Mouse (Mus musculus): ENCODE data around the gene Ccdc14. TPM values are rescaled to one million over a fixed set of nuclear protein-coding genes. Genes with fewer than 3 reads are reported as not detected.

The Ccdc14 gene
- polyA plus RNA-seq, 1 experiment from 2014 or later: 11.2 TPM

DNA sequence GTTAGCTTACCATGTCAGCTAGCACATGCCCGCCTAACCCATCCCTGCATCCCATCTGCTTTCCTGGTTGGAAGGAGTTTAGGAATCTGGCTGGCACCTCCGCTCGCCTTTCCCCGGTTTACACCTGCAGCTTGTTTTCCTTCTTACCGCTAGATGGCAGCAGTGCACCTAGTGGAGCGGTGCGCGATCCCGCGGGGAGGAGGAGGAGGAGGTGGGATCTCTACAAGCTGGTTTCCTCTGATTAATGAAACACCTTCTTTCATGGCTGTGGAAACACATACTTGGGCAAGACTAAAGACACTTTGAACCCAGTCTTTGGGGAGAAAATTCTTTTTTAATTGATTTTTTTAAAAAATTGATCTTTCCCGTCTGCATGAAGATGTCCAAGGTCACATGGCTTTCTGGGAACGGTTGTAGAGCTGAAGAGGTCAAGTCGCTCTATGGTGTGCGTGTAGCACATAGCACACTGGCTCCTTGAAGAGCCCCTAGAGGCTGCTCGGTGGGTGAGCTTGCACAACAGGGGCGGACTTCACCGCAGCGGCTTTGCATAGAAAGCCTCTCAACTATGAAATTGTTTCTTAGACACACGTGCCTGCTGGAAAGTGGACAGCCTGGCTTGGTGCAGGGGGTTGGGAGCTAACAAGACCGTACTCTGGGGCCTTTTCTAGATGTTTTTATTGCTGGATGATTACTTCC is 23.2 kb upstream of the Ccdc14 start:
- Histone ChIP-seq H3K27ac (replicated peaks; ENCODE audit: low read depth, low read length) (no peak overlapping the region), H3K4me2 (ENCODE audit: low read depth, severe bottlenecking) (peak overlapping the region; percentile 13; the same call in 1 of the 2 replicates), H3K4me3 (ENCODE audit: low read depth, low read length) (no peak overlapping the region), H3K9me3 (ENCODE audit: control insufficient read depth, low read length) (no peaks in the 10 kb centered on the region), H3K4me1 (ENCODE audit: control insufficient read depth, insufficient read depth, low read length) (peaks cover 3% of the 10 kb centered on the region; the same call in 1 of the 2 replicates), H3K9ac (ENCODE audit: low read length) (no peak overlapping the region), H3K36me3 (ENCODE audit: control insufficient read depth, insufficient read depth, low read length) (no peaks in the 10 kb centered on the region), H3K27me3 (ENCODE audit: control insufficient read depth, insufficient read depth, low read length) (no peaks in the 10 kb centered on the region; the same call in 1 of the 2 replicates)
- DNase-seq (ENCODE audit: low spot score) (peak; percentile 77), ATAC-seq (ENCODE audit: insufficient number of reproducible peaks, low FRiP score, low TSS enrichment, low read depth) (no peak)
- 9% methylated on average over 20 of the region's 20 CpGs for WGBS

DNA sequence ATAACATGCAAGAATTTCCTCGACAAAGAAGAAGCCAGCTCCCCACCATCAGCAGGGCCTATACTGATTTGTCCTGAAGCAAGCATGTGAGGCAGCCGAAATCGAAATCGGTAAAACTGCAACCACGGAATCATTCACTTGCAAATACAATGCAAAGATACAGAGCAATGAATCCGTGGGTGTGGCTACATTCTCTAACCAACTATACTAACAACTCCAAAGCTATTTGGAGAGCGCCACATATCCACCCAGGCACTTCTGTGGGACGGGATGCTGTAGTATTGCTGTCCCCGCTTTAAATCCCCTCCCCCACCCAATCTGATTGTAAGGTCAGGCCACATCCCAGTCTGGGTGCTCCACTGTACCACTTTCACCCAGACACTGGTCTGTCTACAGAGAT is 22.1 kb upstream of the Ccdc14 start:
- no peaks in the 10 kb centered on the region for H3K36me3 ChIP-seq (ENCODE audit: control insufficient read depth, insufficient read depth, low read length)
- H3K4me1 ChIP-seq (ENCODE audit: control insufficient read depth, insufficient read depth, low read length): peaks cover 3% of the 10 kb centered on the region; the same call in 1 of the 2 replicates
- H3K9ac ChIP-seq (ENCODE audit: low read length): no peak overlapping the region
- ATAC-seq (ENCODE audit: insufficient number of reproducible peaks, low FRiP score, low TSS enrichment, low read depth) (no peak), DNase-seq (ENCODE audit: low spot score) (no peak)
- no peaks in the 10 kb centered on the region; the same call in 1 of the 2 replicates for H3K27me3 ChIP-seq (ENCODE audit: control insufficient read depth, insufficient read depth, low read length)
- H3K4me2 ChIP-seq (ENCODE audit: low read depth, severe bottlenecking): no peak overlapping the region
- H3K9me3 ChIP-seq (ENCODE audit: control insufficient read depth, low read length): no peaks in the 10 kb centered on the region
- H3K27ac ChIP-seq (replicated peaks; ENCODE audit: low read depth, low read length): no peak overlapping the region
- WGBS: 74% methylated on average over 9 of the region's 9 CpGs
- no peak overlapping the region for H3K4me3 ChIP-seq (ENCODE audit: low read depth, low read length)

DNA sequence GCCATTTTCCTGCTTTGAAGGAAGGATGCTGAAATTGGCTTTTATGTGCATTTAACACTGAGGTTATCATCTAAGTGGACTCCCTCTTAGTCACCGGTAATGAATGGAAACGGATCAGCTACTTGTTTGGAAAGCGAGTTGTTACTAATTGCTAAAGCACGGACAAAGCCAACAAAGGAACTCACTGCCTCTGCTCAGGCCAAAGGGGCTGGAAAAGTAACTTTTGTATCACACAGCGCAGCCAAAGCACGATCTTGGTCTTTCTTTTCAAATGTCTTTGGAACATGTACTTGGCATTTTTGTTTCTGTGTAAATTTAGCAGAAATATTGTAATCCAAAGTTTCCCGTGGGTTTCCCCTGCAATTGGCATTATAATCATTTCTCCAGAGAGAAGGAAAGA is 18.4 kb upstream of the Ccdc14 start:
- no peak for ATAC-seq (ENCODE audit: insufficient number of reproducible peaks, low FRiP score, low TSS enrichment, low read depth)
- 82% methylated on average over 7 of the region's 7 CpGs for WGBS
- H3K4me2 ChIP-seq (ENCODE audit: low read depth, severe bottlenecking): no peak overlapping the region
- no peaks in the 10 kb centered on the region; the same call in 1 of the 2 replicates for H3K27me3 ChIP-seq (ENCODE audit: control insufficient read depth, insufficient read depth, low read length)
- peaks cover 3% of the 10 kb centered on the region; the same call in 1 of the 2 replicates for H3K4me1 ChIP-seq (ENCODE audit: control insufficient read depth, insufficient read depth, low read length)
- H3K36me3 ChIP-seq (ENCODE audit: control insufficient read depth, insufficient read depth, low read length): no peaks in the 10 kb centered on the region
- no peak overlapping the region for H3K4me3 ChIP-seq (ENCODE audit: low read depth, low read length)
- no peak for DNase-seq (ENCODE audit: low spot score)
- H3K27ac ChIP-seq (replicated peaks; ENCODE audit: low read depth, low read length): no peak overlapping the region
- no peak overlapping the region for H3K9ac ChIP-seq (ENCODE audit: low read length)
- no peaks in the 10 kb centered on the region for H3K9me3 ChIP-seq (ENCODE audit: control insufficient read depth, low read length)

DNA sequence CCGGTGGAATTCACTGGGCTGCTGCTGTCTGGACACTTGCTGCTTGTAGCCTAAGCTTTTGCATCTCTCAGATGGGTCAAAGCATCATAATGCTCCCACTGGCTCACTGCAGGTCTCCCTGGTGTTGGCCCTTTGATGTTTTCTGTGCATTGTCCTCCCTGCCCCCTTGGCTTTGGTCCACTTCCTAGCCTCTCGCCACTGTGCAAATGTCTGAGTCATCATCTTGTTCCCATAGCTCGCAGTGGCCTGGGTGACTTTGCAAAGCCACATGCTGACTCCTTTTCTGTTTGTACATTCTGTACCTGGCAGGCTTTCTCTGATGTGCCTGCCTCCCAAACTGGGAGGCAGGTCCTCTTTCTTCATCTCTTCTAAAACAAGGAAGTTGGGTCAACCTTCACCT is 17.6 kb upstream of the Ccdc14 start:
- no peak for DNase-seq (ENCODE audit: low spot score)
- no peak overlapping the region for H3K9ac ChIP-seq (ENCODE audit: low read length)
- no peak overlapping the region for H3K27ac ChIP-seq (replicated peaks; ENCODE audit: low read depth, low read length)
- no peak overlapping the region for H3K4me3 ChIP-seq (ENCODE audit: low read depth, low read length)
- no peaks in the 10 kb centered on the region for H3K4me1 ChIP-seq (ENCODE audit: control insufficient read depth, insufficient read depth, low read length)
- 84% methylated on average over 3 of the region's 3 CpGs for WGBS
- no peaks in the 10 kb centered on the region for H3K36me3 ChIP-seq (ENCODE audit: control insufficient read depth, insufficient read depth, low read length)
- no peaks in the 10 kb centered on the region for H3K9me3 ChIP-seq (ENCODE audit: control insufficient read depth, low read length)
- no peak for ATAC-seq (ENCODE audit: insufficient number of reproducible peaks, low FRiP score, low TSS enrichment, low read depth)
- no peaks in the 10 kb centered on the region; the same call in 1 of the 2 replicates for H3K27me3 ChIP-seq (ENCODE audit: control insufficient read depth, insufficient read depth, low read length)
- H3K4me2 ChIP-seq (ENCODE audit: low read depth, severe bottlenecking): no peak overlapping the region

DNA sequence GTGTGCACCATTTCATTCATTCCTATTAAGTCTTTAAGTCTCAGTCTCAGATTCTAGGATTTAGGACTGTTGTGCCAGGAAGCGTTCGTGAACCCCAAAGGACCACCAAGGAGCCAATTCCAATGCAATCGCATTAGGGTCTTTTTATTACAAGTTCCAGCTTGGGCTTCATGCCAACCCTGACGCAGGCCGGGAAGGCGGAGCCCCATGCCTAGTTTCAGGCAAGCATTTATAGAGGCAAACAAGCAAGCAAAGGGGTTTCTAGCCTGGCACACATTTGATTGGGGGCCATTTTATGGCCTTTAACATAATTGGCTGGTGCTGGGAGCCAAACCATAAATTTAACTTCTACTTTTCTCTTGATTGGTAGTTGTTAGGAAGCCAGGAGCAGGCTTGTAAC is 16.1 kb upstream of the Ccdc14 start:
- Histone ChIP-seq H3K4me2 (ENCODE audit: low read depth, severe bottlenecking) (no peak overlapping the region), H3K4me1 (ENCODE audit: control insufficient read depth, insufficient read depth, low read length) (no peaks in the 10 kb centered on the region), H3K9ac (ENCODE audit: low read length) (no peak overlapping the region), H3K27me3 (ENCODE audit: control insufficient read depth, insufficient read depth, low read length) (no peaks in the 10 kb centered on the region), H3K27ac (replicated peaks; ENCODE audit: low read depth, low read length) (no peak overlapping the region), H3K9me3 (ENCODE audit: control insufficient read depth, low read length) (no peaks in the 10 kb centered on the region), H3K36me3 (ENCODE audit: control insufficient read depth, insufficient read depth, low read length) (no peaks in the 10 kb centered on the region), H3K4me3 (ENCODE audit: low read depth, low read length) (no peak overlapping the region)
- WGBS: 66% methylated on average over 6 of the region's 6 CpGs
- ATAC-seq (ENCODE audit: insufficient number of reproducible peaks, low FRiP score, low TSS enrichment, low read depth) (no peak), DNase-seq (ENCODE audit: low spot score) (peak; percentile 50)

DNA sequence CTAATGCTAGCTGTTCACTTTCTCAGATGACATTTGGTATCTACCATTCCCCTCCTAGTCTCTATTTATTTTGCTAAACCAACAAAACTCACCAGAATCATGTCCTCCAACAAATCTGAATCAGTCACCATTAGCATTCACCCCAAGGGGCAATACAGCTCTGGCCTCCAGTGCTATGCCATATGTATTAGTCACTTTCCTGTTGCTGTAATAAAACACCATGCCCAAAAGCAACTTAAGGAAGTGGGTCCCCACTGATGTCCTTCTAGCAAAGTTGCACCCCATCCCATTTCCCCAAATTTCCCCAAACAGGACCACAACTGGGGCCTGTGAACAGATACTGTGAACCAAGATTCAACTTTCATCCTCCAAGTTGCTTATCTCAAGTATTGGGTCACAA is 8.6 kb upstream of the Ccdc14 start:
- no peaks in the 10 kb centered on the region for H3K4me1 ChIP-seq (ENCODE audit: control insufficient read depth, insufficient read depth, low read length)
- H3K27me3 ChIP-seq (ENCODE audit: control insufficient read depth, insufficient read depth, low read length): 0 out of 2 replicates have a peak, but pooled peaks cover 2% of the 10 kb centered on the region
- no peaks in the 10 kb centered on the region for H3K9me3 ChIP-seq (ENCODE audit: control insufficient read depth, low read length)
- no peak overlapping the region for H3K27ac ChIP-seq (replicated peaks; ENCODE audit: low read depth, low read length)
- H3K9ac ChIP-seq (ENCODE audit: low read length): no peak overlapping the region
- DNase-seq (ENCODE audit: low spot score): no peak
- H3K36me3 ChIP-seq (ENCODE audit: control insufficient read depth, insufficient read depth, low read length): no peaks in the 10 kb centered on the region
- H3K4me3 ChIP-seq (ENCODE audit: low read depth, low read length): no peak overlapping the region
- H3K4me2 ChIP-seq (ENCODE audit: low read depth, severe bottlenecking): no peak overlapping the region
- ATAC-seq (ENCODE audit: insufficient number of reproducible peaks, low FRiP score, low TSS enrichment, low read depth): no peak

DNA sequence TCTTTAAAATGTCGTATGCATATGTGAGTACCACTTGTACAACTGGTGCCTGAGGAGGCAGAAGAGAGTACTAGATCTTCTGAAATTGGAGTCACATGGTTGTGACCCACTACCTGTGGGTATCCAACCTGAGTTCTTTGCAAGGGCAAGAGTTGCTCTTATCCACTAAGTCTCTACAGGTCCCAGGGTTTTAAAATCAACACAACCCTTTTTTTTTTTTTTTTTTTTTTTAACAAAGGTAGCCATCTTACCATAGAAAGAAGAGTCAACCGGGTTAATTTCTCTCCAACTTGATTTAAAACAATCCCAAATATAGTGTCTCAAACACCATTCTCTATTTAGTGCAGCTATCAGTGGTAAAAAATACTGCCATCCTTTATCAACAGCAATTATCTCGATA is 537 bp upstream of the Ccdc14 start:
- 78% methylated on average over 3 of the region's 3 CpGs for WGBS
- H3K27me3 ChIP-seq (ENCODE audit: control insufficient read depth, insufficient read depth, low read length): no peaks in the 10 kb centered on the region
- DNase-seq (ENCODE audit: low spot score) (no peak), ATAC-seq (ENCODE audit: insufficient number of reproducible peaks, low FRiP score, low TSS enrichment, low read depth) (no peak)
- H3K9ac ChIP-seq (ENCODE audit: low read length): no peak overlapping the region
- 0 out of 2 replicates have a peak, but pooled peaks cover 4% of the 10 kb centered on the region for H3K4me1 ChIP-seq (ENCODE audit: control insufficient read depth, insufficient read depth, low read length)
- no peak overlapping the region for H3K27ac ChIP-seq (replicated peaks; ENCODE audit: low read depth, low read length)
- no peak overlapping the region for H3K4me2 ChIP-seq (ENCODE audit: low read depth, severe bottlenecking)
- no peaks in the 10 kb centered on the region for H3K9me3 ChIP-seq (ENCODE audit: control insufficient read depth, low read length)
- no peak overlapping the region; the same call in 1 of the 2 replicates for H3K4me3 ChIP-seq (ENCODE audit: low read depth, low read length)
- H3K36me3 ChIP-seq (ENCODE audit: control insufficient read depth, insufficient read depth, low read length): no peaks in the 10 kb centered on the region

DNA sequence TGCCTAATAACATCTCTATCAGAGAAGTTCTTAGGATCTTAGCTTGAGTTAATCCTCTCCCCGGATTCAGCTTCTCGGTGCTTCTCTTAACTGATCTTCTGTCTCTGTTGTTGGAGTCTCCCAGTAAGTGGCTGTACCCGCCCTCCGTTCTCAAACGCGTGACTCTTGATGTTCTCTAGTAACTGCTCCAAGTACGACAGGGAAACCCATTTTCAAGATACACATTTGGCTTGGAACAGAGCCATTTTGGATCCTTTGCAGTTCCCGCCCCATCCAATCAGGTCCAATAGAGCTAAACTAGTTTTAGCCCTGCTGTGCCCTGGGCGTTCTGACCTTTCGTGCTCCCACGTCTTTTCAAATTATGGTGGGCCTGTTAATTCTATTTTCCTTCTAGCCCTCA is 740 bp downstream of the Ccdc14 start:
- peak; percentile 27 for DNase-seq (ENCODE audit: low spot score)
- H3K4me2 ChIP-seq (ENCODE audit: low read depth, severe bottlenecking): peak overlapping the region; percentile 79
- H3K27ac ChIP-seq (replicated peaks; ENCODE audit: low read depth, low read length): peak overlapping the region; percentile 38
- ATAC-seq (ENCODE audit: insufficient number of reproducible peaks, low FRiP score, low TSS enrichment, low read depth): no peak
- 7% methylated on average over 11 of the region's 11 CpGs for WGBS
- H3K36me3 ChIP-seq (ENCODE audit: control insufficient read depth, insufficient read depth, low read length): no peaks in the 10 kb centered on the region
- H3K27me3 ChIP-seq (ENCODE audit: control insufficient read depth, insufficient read depth, low read length): no peaks in the 10 kb centered on the region
- peak overlapping the region; percentile 85 for H3K9ac ChIP-seq (ENCODE audit: low read length)
- H3K4me3 ChIP-seq (ENCODE audit: low read depth, low read length): peak overlapping the region; percentile 73
- H3K9me3 ChIP-seq (ENCODE audit: control insufficient read depth, low read length): no peaks in the 10 kb centered on the region
- H3K4me1 ChIP-seq (ENCODE audit: control insufficient read depth, insufficient read depth, low read length): 0 out of 2 replicates have a peak, but pooled peaks cover 4% of the 10 kb centered on the region

Measured in limb, embryonic 11.5 days (tissue).